Mouse (Mus musculus) v-Abl transformed pro-B cells (cell line): ENCODE results near the gene Hils1.
"Not testable (repeated sequence)": the region's sequence is repeated elsewhere in the genome, so short reads cannot be mapped to it uniquely, and the experiment has no call there.

Source experiments
- in situ Hi-C, 2 experiments: fragments of 400-800 bp; cut with MboI; formaldehyde crosslinking; loops; one replicate each; pipeline ENCODE4 v1.15.1; 2025; ENCODE audit not compliant: unreplicated experiment in 2 of 2

The Hils1 gene

GRCm38 (mm10) chr11:95000128-95000527 is 32.7 kb downstream of the Hils1 start:
- in situ Hi-C loops: no loop called here

- in situ Hi-C loops: no loop called here
Observed at GRCm38 (mm10) chr11:95000548-95000947, 33.2 kb downstream of the Hils1 start.

- in situ Hi-C loops: no loop called here
Observed at GRCm38 (mm10) chr11:95001058-95001457, 33.7 kb downstream of the Hils1 start.

- in situ Hi-C loops: no loop called here
Observed at GRCm38 (mm10) chr11:95001584-95002347, 34.4 kb downstream of the Hils1 start.

GRCm38 (mm10) chr11:95002705-95003104 is 35.3 kb downstream of the Hils1 start:
- in situ Hi-C loops: no loop called here

- in situ Hi-C loops: no loop called here
Observed at GRCm38 (mm10) chr11:95004136-95004936, 36.9 kb downstream of the Hils1 start.

GRCm38 (mm10) chr11:95004937-95005198 is 37.5 kb downstream of the Hils1 start:
- in situ Hi-C loops: loop anchor here (5.0 kb wide), 1 partner anchor 33 kb away; no protein-coding TSS in a partner anchor

- in situ Hi-C loops: loop anchor here (5.0 kb wide), 1 partner anchor 34 kb away; no protein-coding TSS in a partner anchor
Observed at GRCm38 (mm10) chr11:95006038-95006437, 38.6 kb downstream of the Hils1 start.

- in situ Hi-C loops: loop anchor here (5.0 kb wide), 1 partner anchor 34 kb away; no protein-coding TSS in a partner anchor
Observed at GRCm38 (mm10) chr11:95006525-95007219, 39.3 kb downstream of the Hils1 start.

- in situ Hi-C loops: loop anchor here (5.0 kb wide), 1 partner anchor 35 kb away; no protein-coding TSS in a partner anchor
Observed at GRCm38 (mm10) chr11:95007418-95007817, 40.0 kb downstream of the Hils1 start.

GRCm38 (mm10) chr11:95008661-95009628 is 41.6 kb downstream of the Hils1 start:
- in situ Hi-C loops: loop anchor here (5.0 kb wide), 1 partner anchor 37 kb away; no protein-coding TSS in a partner anchor

GRCm38 (mm10) chr11:95009629-95010014 is 42.2 kb downstream of the Hils1 start, which contains the start of gene Samd14:
Samd14 (plus strand) TSS chr11:95009879.
- in situ Hi-C loops: loop anchor here (5.0 kb wide), 1 partner anchor 37 kb away; no protein-coding TSS in a partner anchor

GRCm38 (mm10) chr11:95010141-95010739 is 42.8 kb downstream of the Hils1 start:
- in situ Hi-C loops: no loop called here

GRCm38 (mm10) chr11:95010841-95011403 is 43.5 kb downstream of the Hils1 start:
- in situ Hi-C loops: not testable (repeated sequence)

- in situ Hi-C loops: no loop called here
Observed at GRCm38 (mm10) chr11:95011416-95011815, 44.0 kb downstream of the Hils1 start.

GRCm38 (mm10) chr11:95012075-95012474 is 44.7 kb downstream of the Hils1 start:
- in situ Hi-C loops: no loop called here

GRCm38 (mm10) chr11:95012487-95012886 is 45.1 kb downstream of the Hils1 start:
- in situ Hi-C loops: no loop called here

GRCm38 (mm10) chr11:95015484-95015883 is 48.1 kb downstream of the Hils1 start:
- in situ Hi-C loops: no loop called here
